Mouse (Mus musculus) hematopoietic multipotent progenitor cell, adult 10-12 weeks (in vitro differentiated cells): ENCODE results near the gene Casp4. TPM values are rescaled to one million over a fixed set of nuclear protein-coding genes. Genes with fewer than 3 reads are reported as not detected.

Experiments used
- polyA plus RNA-seq: library from polyadenylated mRNA; stranded (reverse); fragments of >175 nt; gene quantifications from 2 replicates; pipeline ENCODE4 v1.2.3, GENCODE M21; 2012; ENCODE audit warnings: low replicate concordance

Casp4 gene
- polyA plus RNA-seq: 1.8 and 3.9 TPM in 2 replicates

GRCm38 (mm10) chr9:5308561-5308960, at the start of gene Casp4:
Gene Casp4 (plus strand): TSS chr9:5308828.

GRCm38 (mm10) chr9:5298329-5299131, 10.1 kb upstream of the Casp4 start, which contains the start of gene Casp1:
Gene Casp1 (plus strand): TSS chr9:5298517.

GRCm38 (mm10) chr9:5345291-5345898, 36.8 kb downstream of the Casp4 start, which contains the start of gene Casp12:
Gene Casp12 (plus strand): TSS chr9:5345430.

Other genes with a start within 250 kb of the Casp4 start
- gene Casp1, start 10.3 kb upstream of the Casp4 start, polyA plus RNA-seq: 1.6 and 2.7 TPM in 2 replicates
- not detected in 2 replicates for gene Casp12, start 36.6 kb downstream of the Casp4 start, polyA plus RNA-seq